Mouse (Mus musculus) bone marrow, adult 2 months (tissue): ENCODE data around the gene Slc43a3. TPM values are rescaled to one million over a fixed set of nuclear protein-coding genes. Genes with fewer than 3 reads are reported as not detected.

Experiments
- H3K27ac ChIP-seq: fragments of 200-500 bp; 2 replicates; pipeline ENCODE4 v1.5.1; 2012; ENCODE audit warnings: low read depth, mild to moderate bottlenecking, control low read depth, inconsistent platforms, low read length; ENCODE audit not compliant: control insufficient read depth, poor library complexity, insufficient read depth
- H3K4me1 ChIP-seq: fragments of 200-500 bp; 2 replicates; pipeline ENCODE4 v1.6.1; 2011; ENCODE audit warnings: low read length; ENCODE audit not compliant: control insufficient read depth, insufficient read depth
- H3K4me3 ChIP-seq: fragments of 200-500 bp; replicated peaks from 2 replicates; pipeline ENCODE3; 2011; ENCODE audit warnings: mild to moderate bottlenecking, low read depth, low read length, control low read depth; ENCODE audit not compliant: control insufficient read depth
- CTCF ChIP-seq: fragments of 200-500 bp; IDR thresholded peaks from 2 replicates; pipeline ENCODE4 v1.5.1; 2011; ENCODE audit warnings: low read length, control low read depth; ENCODE audit not compliant: control insufficient read depth, insufficient read depth
- POLR2A ChIP-seq: fragments of 200-500 bp; IDR thresholded peaks from 2 replicates; pipeline ENCODE4 v1.6.1; 2011; ENCODE audit warnings: low read depth, mild to moderate bottlenecking, control low read depth, low read length, borderline replicate concordance; ENCODE audit not compliant: control insufficient read depth
- WGBS: fragments of 180-500 bp; shearing (Covaris S2); methylation state at CpG from one replicate; pipeline ENCODE4 v1.1.7; 2018; 5-methylcytosine and 5-hydroxymethylcytosine counted together
- polyA plus RNA-seq: library from polyadenylated mRNA; stranded (reverse); fragments of >200 nt; gene quantifications from 2 replicates; pipeline ENCODE4 v1.2.4, GENCODE M21; 2011; ENCODE audit warnings: low replicate concordance; ENCODE audit not compliant: missing spikeins, insufficient read depth, insufficient read length

Slc43a3 gene
- polyA plus RNA-seq, 1 experiment, result 90.6 TPM

GRCm38 (mm10) chr2:84980188-84980587 is 43.8 kb downstream of the Slc43a3 start, which contains the start of gene Prg2:
Gene Prg2, plus strand, starts transcription at chr2:84980461.
- no peaks in the 10 kb centered on the region; the same call in 1 of the 2 replicates for H3K4me1 ChIP-seq
- 28% methylated on average over 1 of the region's 1 CpGs for WGBS
- TF ChIP-seq POLR2A, result no peak
- no peak for TF ChIP-seq CTCF
- no peak within 1 kb of the TSS for H3K27ac ChIP-seq
- H3K4me3 ChIP-seq, result no peak within 1 kb of the TSS

- TF ChIP-seq CTCF (no peak), POLR2A (no peak)
- Histone ChIP-seq H3K27ac (0 out of 2 replicates have a peak within 1 kb of the TSS, but pooled peaks have one; percentile 2), H3K4me3 (no peak within 1 kb of the TSS), H3K4me1 (no peaks in the 10 kb centered on the region; the same call in 1 of the 2 replicates)
- WGBS, result 0% methylated on average over 1 of the region's 1 CpGs
These were observed 51.6 kb downstream of the Slc43a3 start, which contains the start of gene Prg3 for GRCm38 (mm10) chr2:84987930-84988329. Gene Prg3, plus strand, starts transcription at chr2:84988215.

DNA sequence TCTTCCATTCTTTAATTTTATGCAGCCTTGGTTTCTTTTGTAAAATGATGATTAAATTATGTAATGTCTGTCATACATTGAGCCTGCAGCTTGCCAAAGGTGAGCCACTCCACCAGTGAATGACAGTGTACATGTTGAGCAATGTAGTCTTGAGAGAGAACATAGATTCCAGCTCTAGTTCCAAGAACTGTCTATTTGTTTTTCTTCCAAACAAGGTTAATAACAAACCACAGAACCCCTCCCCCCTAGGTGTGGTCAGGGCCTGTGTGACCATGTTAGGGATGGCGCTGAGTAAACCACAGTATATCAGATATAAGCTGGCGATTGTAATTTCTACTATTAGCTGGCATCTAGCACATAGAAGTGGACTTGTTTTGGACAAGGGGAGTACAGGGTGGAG is 60.0 kb downstream of the Slc43a3 start:
- Histone ChIP-seq H3K4me3 (no peak overlapping the region), H3K4me1 (peaks cover 2% of the 10 kb centered on the region), H3K27ac (no peak overlapping the region)
- TF ChIP-seq CTCF, result no peak
- no peak for TF ChIP-seq POLR2A
- WGBS, result 39% methylated on average over 2 of the region's 2 CpGs

DNA sequence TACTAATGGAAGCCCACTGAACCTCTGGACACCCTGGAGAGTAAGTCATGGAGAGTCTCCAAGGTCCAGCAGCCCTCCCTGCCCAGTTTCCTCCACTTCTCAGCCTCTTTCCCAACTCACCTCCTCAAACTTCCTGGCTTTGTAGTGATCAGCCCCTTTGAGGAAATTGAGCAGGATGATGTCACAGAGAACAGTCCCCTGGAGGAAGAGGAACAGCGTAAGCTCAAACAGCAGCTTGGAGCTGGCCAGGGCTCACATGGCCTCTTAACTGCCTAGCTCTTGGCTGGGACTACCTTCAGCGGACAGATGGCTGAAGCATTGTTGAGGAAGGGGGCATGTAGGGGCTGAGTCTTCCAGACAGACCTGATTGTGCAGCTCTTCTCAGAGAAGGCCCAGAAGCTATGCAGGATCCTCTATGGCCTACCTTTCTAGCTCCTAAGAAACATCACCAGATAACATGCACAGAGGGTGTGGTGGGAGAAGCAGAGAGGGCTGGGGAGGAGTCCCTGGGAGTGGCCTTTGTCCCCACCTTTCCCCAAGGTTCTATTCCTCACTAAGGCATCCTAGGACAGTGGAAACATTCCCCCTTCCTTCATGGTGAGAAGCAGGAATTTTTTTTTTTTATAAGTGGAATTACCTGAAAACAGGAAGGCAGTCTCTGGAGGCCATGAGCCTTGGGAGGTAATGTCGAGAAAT is 63.3 kb downstream of the Slc43a3 start:
- no peak overlapping the region for H3K4me3 ChIP-seq
- 42% methylated on average over 3 of the region's 3 CpGs for WGBS
- peak overlapping the region; percentile 42; the same call in 1 of the 2 replicates for H3K27ac ChIP-seq
- peaks cover 2% of the 10 kb centered on the region for H3K4me1 ChIP-seq
- no peak for TF ChIP-seq CTCF
- no peak for TF ChIP-seq POLR2A

DNA sequence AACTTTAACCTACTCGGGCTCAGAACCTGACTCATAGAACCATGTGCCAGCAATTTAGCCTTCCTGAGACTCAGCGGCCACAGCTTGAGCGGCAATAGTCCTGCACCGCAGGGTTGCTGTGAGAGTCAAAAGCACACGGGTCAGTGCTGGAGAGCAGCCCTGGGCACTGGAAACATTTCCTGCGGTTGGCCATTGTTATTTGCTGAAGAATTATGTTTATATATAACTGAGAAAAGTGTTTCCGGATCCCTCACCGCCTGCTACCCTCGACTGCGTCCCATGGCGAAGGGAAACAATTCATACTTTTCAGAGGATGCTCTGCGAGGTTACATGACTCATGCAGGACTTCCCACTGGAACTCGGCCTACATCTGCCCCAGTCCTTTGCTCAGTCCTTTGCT is 65.1 kb downstream of the Slc43a3 start:
- Histone ChIP-seq H3K4me3 (no peak overlapping the region), H3K4me1 (peaks cover 2% of the 10 kb centered on the region), H3K27ac (no peak overlapping the region)
- WGBS, result 82% methylated on average over 13 of the region's 13 CpGs
- TF ChIP-seq CTCF (no peak), POLR2A (no peak)

GRCm38 (mm10) chr2:85002575-85002974 is 66.2 kb downstream of the Slc43a3 start:
- H3K4me3 ChIP-seq, result no peak overlapping the region
- peaks cover 2% of the 10 kb centered on the region for H3K4me1 ChIP-seq
- no peak overlapping the region for H3K27ac ChIP-seq
- no peak for TF ChIP-seq POLR2A
- no peak for TF ChIP-seq CTCF
- 92% methylated on average over 8 of the region's 8 CpGs for WGBS

DNA sequence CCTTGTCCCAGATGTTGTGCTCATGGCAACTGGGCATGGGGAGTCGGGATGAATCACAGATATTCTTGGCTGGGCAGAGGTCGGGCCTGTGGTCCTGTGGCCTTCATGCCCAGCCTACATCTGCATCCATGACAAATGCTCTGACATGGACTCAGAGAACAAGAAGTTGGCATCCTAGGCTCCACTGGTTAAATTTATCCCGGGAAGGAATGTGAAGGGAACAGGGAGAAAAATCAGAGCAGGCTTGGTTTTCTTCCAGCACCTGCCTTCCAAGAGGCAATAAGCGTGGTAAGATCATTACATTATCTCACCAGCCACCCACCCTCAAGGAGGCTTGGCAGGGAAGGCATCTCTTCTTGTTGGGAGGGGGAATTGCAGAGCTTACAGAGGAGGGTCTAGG is 68.0 kb downstream of the Slc43a3 start:
- peaks cover 2% of the 10 kb centered on the region for H3K4me1 ChIP-seq
- TF ChIP-seq POLR2A (no peak), CTCF (no peak)
- no peak overlapping the region for H3K4me3 ChIP-seq
- WGBS, result 81% methylated on average over 4 of the region's 4 CpGs
- H3K27ac ChIP-seq, result no peak overlapping the region

GRCm38 (mm10) chr2:85006600-85006999 is 70.2 kb downstream of the Slc43a3 start:
- 91% methylated on average over 7 of the region's 7 CpGs for WGBS
- TF ChIP-seq POLR2A, result no peak
- H3K27ac ChIP-seq, result no peak overlapping the region

GRCm38 (mm10) chr2:85007729-85008128 is 71.3 kb downstream of the Slc43a3 start:
- H3K27ac ChIP-seq, result no peak overlapping the region
- no peaks in the 10 kb centered on the region for H3K4me1 ChIP-seq
- no peak overlapping the region for H3K4me3 ChIP-seq
- TF ChIP-seq POLR2A, result no peak
- 0 out of 2 replicates have a peak, but pooled peaks have one; percentile 6 for TF ChIP-seq CTCF
- WGBS, result 14% methylated on average over 4 of the region's 4 CpGs

More at GRCm38 (mm10) chr2:85006600-85006999, 70.2 kb downstream of the Slc43a3 start:
- Histone ChIP-seq H3K4me3 (no peak overlapping the region), H3K4me1 (no peaks in the 10 kb centered on the region)

Other genes starting within 250 kb of the Slc43a3 start
- 10.8 and 14.6 TPM in 2 replicates for gene Zdhhc5, start 221.4 kb upstream of the Slc43a3 start, polyA plus RNA-seq
- gene Clp1, start 209.2 kb upstream of the Slc43a3 start, polyA plus RNA-seq, result 17.4 and 25.1 TPM in 2 replicates
- gene Ypel4, start 202.5 kb upstream of the Slc43a3 start, polyA plus RNA-seq, result 172 and 242 TPM in 2 replicates
- gene Gm19426, start 192.9 kb upstream of the Slc43a3 start, polyA plus RNA-seq, result not detected in 2 replicates
- gene Serping1, start 161.1 kb upstream of the Slc43a3 start, polyA plus RNA-seq, result 29.0 and 29.7 TPM in 2 replicates
- 140 and 409 TPM in 2 replicates for gene Ube2l6, start 137.8 kb upstream of the Slc43a3 start, polyA plus RNA-seq
- 0.85 TPM in 1 of 2 replicates, not detected in the other for gene Smtnl1, start 113.9 kb upstream of the Slc43a3 start, polyA plus RNA-seq
- 21.8 and 33.8 TPM in 2 replicates for gene Timm10, start 109.6 kb upstream of the Slc43a3 start, polyA plus RNA-seq
- 142 and 195 TPM in 2 replicates for gene Slc43a1, start 97.7 kb upstream of the Slc43a3 start, polyA plus RNA-seq
- not detected in 2 replicates for gene Rtn4rl2, start 49.9 kb upstream of the Slc43a3 start, polyA plus RNA-seq
- 248 and 464 TPM in 2 replicates for gene Prg2, start 43.9 kb downstream of the Slc43a3 start, polyA plus RNA-seq
- gene Prg3, start 51.6 kb downstream of the Slc43a3 start, polyA plus RNA-seq, result 10.6 and 22.8 TPM in 2 replicates
- gene Ssrp1, start 100.7 kb downstream of the Slc43a3 start, polyA plus RNA-seq, result 140 and 170 TPM in 2 replicates
- 1.2 and 3.8 TPM in 2 replicates for gene P2rx3, start 100.9 kb downstream of the Slc43a3 start, polyA plus RNA-seq
- gene Tnks1bp1, start 111.4 kb downstream of the Slc43a3 start, polyA plus RNA-seq, result 5.0 and 8.0 TPM in 2 replicates
- 0.99 and 5.1 TPM in 2 replicates for gene Aplnr, start 199.6 kb downstream of the Slc43a3 start, polyA plus RNA-seq